Mouse (Mus musculus): ENCODE data around the gene Tab3.
A peak's percentile ranks its signal among the peaks of the same experiment; 100 is the strongest.

Tab3 gene

GRCm38 (mm10) chrX:85573532-85574181, at the start of gene Tab3:
TSS of gene Tab3 (plus strand) at chrX:85574022.
- peak; percentile 85 for DNase-seq (ENCODE audit: low spot score)

- DNase-seq (ENCODE audit: low spot score): no peak
Measured at GRCm38 (mm10) chrX:85525545-85525944, 48.3 kb upstream of the Tab3 start.

GRCm38 (mm10) chrX:85526263-85527019, 47.4 kb upstream of the Tab3 start:
- DNase-seq (ENCODE audit: low spot score): no peak

GRCm38 (mm10) chrX:85558931-85559330, 14.9 kb upstream of the Tab3 start:
- no peak for DNase-seq (ENCODE audit: low spot score)

- DNase-seq (ENCODE audit: low spot score): no peak
Measured at GRCm38 (mm10) chrX:85566256-85566655, 7.6 kb upstream of the Tab3 start.

- DNase-seq (ENCODE audit: low spot score): peak; percentile 9
Measured at GRCm38 (mm10) chrX:85574182-85574541, 340 bp downstream of the Tab3 start.

GRCm38 (mm10) chrX:85576310-85576709, 2.5 kb downstream of the Tab3 start:
- DNase-seq (ENCODE audit: low spot score): no peak

- DNase-seq (ENCODE audit: low spot score): no peak
Measured at GRCm38 (mm10) chrX:85580768-85581167, 6.9 kb downstream of the Tab3 start.

GRCm38 (mm10) chrX:85582517-85582916, 8.7 kb downstream of the Tab3 start:
- no peak for DNase-seq (ENCODE audit: low spot score)

GRCm38 (mm10) chrX:85585575-85585974, 11.8 kb downstream of the Tab3 start:
- no peak for DNase-seq (ENCODE audit: low spot score)

- no peak for DNase-seq (ENCODE audit: low spot score)
Measured at GRCm38 (mm10) chrX:85614701-85615100, 40.9 kb downstream of the Tab3 start.

GRCm38 (mm10) chrX:85646204-85646777, 72.5 kb downstream of the Tab3 start:
- DNase-seq (ENCODE audit: low spot score): no peak

GRCm38 (mm10) chrX:85676808-85677207, 103.0 kb downstream of the Tab3 start:
- peak; percentile 15 for DNase-seq (ENCODE audit: low spot score)

- DNase-seq (ENCODE audit: low spot score): no peak
Measured at GRCm38 (mm10) chrX:85682125-85682524, 108.3 kb downstream of the Tab3 start.

- DNase-seq (ENCODE audit: low spot score): no peak
Measured at GRCm38 (mm10) chrX:85683723-85684122, 109.9 kb downstream of the Tab3 start.

Data from urinary bladder, postnatal 25 days (tissue).